Mouse (Mus musculus): ENCODE measurements at regions not wholly inside any gene's neighbourhood (a gene's known extent, or its start where the extent isn't known, plus 50 kb on each side); places are given as distances from the start of the nearest gene placed in this dataset.

GRCm38 (mm10) chr4:7312160-7312559, 926.7 kb downstream of the Car8 start:
- TF ChIP-seq CTCF (IDR thresholded peaks at IDR 0.05; ENCODE audit: borderline replicate concordance, insufficient read depth, low read length) (no peak), POLR2A (IDR thresholded peaks at IDR 0.05; ENCODE audit: low read depth, low read length) (no peak)
